Mouse (Mus musculus) left cerebral cortex, adult 9 months (tissue): ENCODE results near the gene Per2.

Experiments used
- DNase-seq, 2 experiments: peaks; one replicate each; pipeline ENCODE4 v3.0.0; 2022; ENCODE audit warnings: low spot score in 2 of 2

Gene Per2

GRCm38 (mm10) chr1:91397927-91398259 lies 61.2 kb downstream of the Per2 start:
- peak in 1 of 2 experiments; percentile 21 for DNase-seq

GRCm38 (mm10) chr1:91390369-91390768 lies 68.8 kb downstream of the Per2 start:
- no peak for DNase-seq

GRCm38 (mm10) chr1:91381091-91381471 lies 78.0 kb downstream of the Per2 start:
- DNase-seq: no peak

- DNase-seq: peak in 1 of 2 experiments; percentile 79
Measured at GRCm38 (mm10) chr1:91380453-91381090, 78.6 kb downstream of the Per2 start.

- DNase-seq: no peak
Measured at GRCm38 (mm10) chr1:91373414-91373835, 85.7 kb downstream of the Per2 start.

GRCm38 (mm10) chr1:91370055-91370454 lies 89.1 kb downstream of the Per2 start:
- no peak for DNase-seq

GRCm38 (mm10) chr1:91369408-91369807 lies 89.7 kb downstream of the Per2 start:
- no peak for DNase-seq

- DNase-seq: no peak
Measured at GRCm38 (mm10) chr1:91367295-91367694, 91.8 kb downstream of the Per2 start.

GRCm38 (mm10) chr1:91366215-91367108 lies 92.7 kb downstream of the Per2 start, which contains the start of gene Erfe:
Gene Erfe (plus strand): TSS chr1:91366430.
- no peak for DNase-seq
